ENCODE assay signal across 8 mouse cellular contexts in genomic region chr1:79760656-79761055, GRCm38 (mm10). TPM values are rescaled to one million over a fixed set of nuclear protein-coding genes. Genes with fewer than 3 reads are reported as not detected.
DNase-seq lines count a peak whose midpoint lies in the region; ATAC-seq and TF ChIP-seq lines count a peak whose summit lies in the region.

No protein-coding gene starts in this region.

- H3K9me3 ChIP-seq in lung, embryonic 14.5 days (ENCODE audit: low read depth, low read length): no peaks in the 10 kb centered on the region
- H3K9me3 ChIP-seq in forebrain, embryonic 14.5 days (replicated peaks; ENCODE audit: control insufficient read depth, low read length): no peaks in the 10 kb centered on the region
- no peaks in the 10 kb centered on the region for H3K9me3 ChIP-seq in kidney, embryonic 14.5 days (ENCODE audit: control insufficient read depth, low read length)
- H3K9me3 ChIP-seq in midbrain, embryonic 10.5 days (replicated peaks): no peaks in the 10 kb centered on the region

- peak overlapping the region; percentile 90 for H3K4me3 ChIP-seq in lung, embryonic 14.5 days (ENCODE audit: low read depth, low read length)
- peak overlapping the region; percentile 76 for H3K4me3 ChIP-seq in forebrain, embryonic 14.5 days (ENCODE audit: low read depth, low read length)
- peak overlapping the region; percentile 83 for H3K4me3 ChIP-seq in kidney, embryonic 14.5 days (ENCODE audit: low read length)
- peak overlapping the region; percentile 87 for H3K4me3 ChIP-seq in midbrain, embryonic 10.5 days

- H3K36me3 ChIP-seq in lung, embryonic 14.5 days (ENCODE audit: insufficient read depth): no peaks in the 10 kb centered on the region
- H3K36me3 ChIP-seq in forebrain, embryonic 14.5 days (ENCODE audit: control insufficient read depth, insufficient read depth, low read length): no peaks in the 10 kb centered on the region
- no peaks in the 10 kb centered on the region for H3K36me3 ChIP-seq in kidney, embryonic 14.5 days (ENCODE audit: control insufficient read depth, insufficient read depth, low read length)
- H3K36me3 ChIP-seq in midbrain, embryonic 10.5 days: no peaks in the 10 kb centered on the region

- H3K4me2 ChIP-seq in lung, embryonic 14.5 days: peak overlapping the region; percentile 88
- H3K4me2 ChIP-seq in forebrain, embryonic 14.5 days (ENCODE audit: low read length): peak overlapping the region; percentile 74
- H3K4me2 ChIP-seq in kidney, embryonic 14.5 days (replicated peaks; ENCODE audit: low read depth, low read length): peak overlapping the region; percentile 83

- H3K9ac ChIP-seq in lung, embryonic 14.5 days: peak overlapping the region; percentile 82
- peak overlapping the region; percentile 86 for H3K9ac ChIP-seq in forebrain, embryonic 14.5 days (ENCODE audit: low read length)
- peak overlapping the region; percentile 85 for H3K9ac ChIP-seq in kidney, embryonic 14.5 days (ENCODE audit: low read depth, low read length)

- peak; percentile 10; the same call in 1 of the 2 replicates for ATAC-seq in lung, embryonic 14.5 days (ENCODE audit: insufficient read depth)
- ATAC-seq in forebrain, embryonic 14.5 days: peak; percentile 4; the same call in 1 of the 2 replicates
- peak; percentile 40; the same call in 1 of the 2 replicates for ATAC-seq in kidney, embryonic 14.5 days (ENCODE audit: low FRiP score, low TSS enrichment)

- 8% methylated on average over 11 of the region's 11 CpGs for WGBS in lung, embryonic 14.5 days
- 4% methylated on average over 11 of the region's 11 CpGs for WGBS in forebrain, embryonic 14.5 days
- 8% methylated on average over 11 of the region's 11 CpGs for WGBS in kidney, embryonic 14.5 days
- 14% methylated on average over 11 of the region's 11 CpGs for WGBS in midbrain, embryonic 10.5 days

- peak; percentile 15 for DNase-seq in lung, embryonic 14.5 days
- no peak for DNase-seq in lung, postnatal 36 days
- peak; percentile 25 to 37 for DNase-seq in adrenal gland, postnatal 36 days
- no peak for DNase-seq in forebrain, embryonic 14.5 days (ENCODE audit: low spot score)
- no peak for DNase-seq in midbrain, embryonic 10.5 days (ENCODE audit: low spot score)
- no peak for DNase-seq in c-Kit-positive CD71-positive TER-119-positive erythroid progenitor cells, embryonic 14.5 days (ENCODE audit: low spot score)
- DNase-seq in ovary, adult 18-20 months (ENCODE audit: low spot score): no peak

- TF ChIP-seq CTCF in lung, embryonic 14.5 days (IDR thresholded peaks at IDR 0.05; ENCODE audit: low read depth): no peak

- H3K27me3 ChIP-seq in lung, embryonic 14.5 days (ENCODE audit: insufficient read depth, low read length): no peaks in the 10 kb centered on the region
- H3K27me3 ChIP-seq in forebrain, embryonic 14.5 days (replicated peaks; ENCODE audit: control insufficient read depth, insufficient read depth, low read length): no peaks in the 10 kb centered on the region
- H3K27me3 ChIP-seq in kidney, embryonic 14.5 days (ENCODE audit: control insufficient read depth, insufficient read depth, low read length): no peaks in the 10 kb centered on the region
- no peaks in the 10 kb centered on the region for H3K27me3 ChIP-seq in midbrain, embryonic 10.5 days (ENCODE audit: low read depth, poor library complexity, severe bottlenecking)

- no peak overlapping the region for H3K27ac ChIP-seq in lung, embryonic 14.5 days (ENCODE audit: low read depth)
- no peak overlapping the region for H3K27ac ChIP-seq in forebrain, embryonic 14.5 days (ENCODE audit: low read depth, low read length)
- H3K27ac ChIP-seq in kidney, embryonic 14.5 days (ENCODE audit: low read depth, low read length): no peak overlapping the region
- H3K27ac ChIP-seq in midbrain, embryonic 10.5 days (replicated peaks): peak overlapping the region; percentile 92

- 0 out of 2 replicates have a peak, but pooled peaks cover 4% of the 10 kb centered on the region for H3K4me1 ChIP-seq in lung, embryonic 14.5 days (ENCODE audit: insufficient read depth)
- peaks cover 14% of the 10 kb centered on the region for H3K4me1 ChIP-seq in forebrain, embryonic 14.5 days (ENCODE audit: control insufficient read depth, insufficient read depth, low read length)
- H3K4me1 ChIP-seq in kidney, embryonic 14.5 days (ENCODE audit: control insufficient read depth, insufficient read depth, low read length): peaks cover 5% of the 10 kb centered on the region
- H3K4me1 ChIP-seq in midbrain, embryonic 10.5 days: peaks cover 23% of the 10 kb centered on the region

RNA-seq across cellular contexts. Expression of gene Mrpl44, which starts 15.2 kb away (rescaled TPM):
- 50.4 and 52.8 TPM in 2 replicates for polyA plus RNA-seq in lung, embryonic 14.5 days (2014; fragmentation: Nextera tagmentation; extraction: Ambion mirVana)
- total RNA-seq in adrenal gland, postnatal 36 days (2021): 10 to 100 TPM; 50.2 to 60.1 TPM
- 42.7 and 46.6 TPM in 2 replicates for polyA plus RNA-seq in forebrain, embryonic 14.5 days (2014; fragmentation: Nextera tagmentation; extraction: Ambion mirVana)
- polyA plus RNA-seq in kidney, embryonic 14.5 days (2014; fragmentation: Nextera tagmentation; extraction: Ambion mirVana): 48.6 and 57.3 TPM in 2 replicates
- polyA plus RNA-seq in midbrain, embryonic 10.5 days (2016; fragmentation: Nextera tagmentation; extraction: Ambion mirVana): 65.5 and 68.2 TPM in 2 replicates

RNA-seq across cellular contexts. Expression of gene Wdfy1, which starts 15.3 kb away (rescaled TPM):
- polyA plus RNA-seq in lung, embryonic 14.5 days (2014; fragmentation: Nextera tagmentation; extraction: Ambion mirVana): 39.9 and 40.2 TPM in 2 replicates
- 10 to 100 TPM; 44.9 to 49.9 TPM for total RNA-seq in adrenal gland, postnatal 36 days (2021)
- 69.8 and 75.5 TPM in 2 replicates for polyA plus RNA-seq in forebrain, embryonic 14.5 days (2014; fragmentation: Nextera tagmentation; extraction: Ambion mirVana)
- 26.3 and 38.8 TPM in 2 replicates for polyA plus RNA-seq in kidney, embryonic 14.5 days (2014; fragmentation: Nextera tagmentation; extraction: Ambion mirVana)
- polyA plus RNA-seq in midbrain, embryonic 10.5 days (2016; fragmentation: Nextera tagmentation; extraction: Ambion mirVana): 37.5 and 46.4 TPM in 2 replicates

Comparison
In these comparisons a context has a peak if more than half of its experiments do, and no peak if none do; other contexts are left out.
1. DNase-seq: peak in lung, embryonic 14.5 days (single experiment) and adrenal gland, postnatal 36 days (2 of 2); none in lung, postnatal 36 days (single experiment), forebrain, embryonic 14.5 days (single experiment), midbrain, embryonic 10.5 days (single experiment), c-Kit-positive CD71-positive TER-119-positive erythroid progenitor cells, embryonic 14.5 days (single experiment) and ovary, adult 18-20 months (single experiment).
2. Peak in every context shown above with its lines, with median percentiles within 50 percentile points of each other: ATAC-seq, H3K4me2 ChIP-seq, H3K4me3 ChIP-seq and H3K9ac ChIP-seq.